Mouse (Mus musculus) forebrain, embryonic 14.5 days (tissue): ENCODE results near the gene Rreb1. TPM values are rescaled to one million over a fixed set of nuclear protein-coding genes. Genes with fewer than 3 reads are reported as not detected.

Experiments used
- ATAC-seq: fragments of 200-750 bp; cut with Nextera tagmentation; 2 replicates; pipeline ENCODE4 v1.8.0; 2017; ENCODE audit warnings: mild to moderate bottlenecking, moderate library complexity
- DNase-seq: peaks from one replicate; pipeline ENCODE4 v3.0.0-alpha.2; 2015; ENCODE audit warnings: low spot score
- H3K27ac ChIP-seq: fragments of 300-500 bp; sonication (generic); 2 replicates; pipeline ENCODE4 v1.5.1; 2014; ENCODE audit warnings: low read depth, mild to moderate bottlenecking, control low read depth, low read length, moderate library complexity
- H3K27me3 ChIP-seq: fragments of 300-500 bp; sonication (generic); replicated peaks from 2 replicates; pipeline ENCODE4 v1.6.1; 2014; ENCODE audit warnings: low read length, control low read depth, mixed read lengths; ENCODE audit not compliant: control insufficient read depth, insufficient read depth
- H3K36me3 ChIP-seq: fragments of 300-500 bp; sonication (generic); 2 replicates; pipeline ENCODE4 v1.6.1; 2014; ENCODE audit warnings: low read length, control low read depth; ENCODE audit not compliant: control insufficient read depth, insufficient read depth
- H3K4me1 ChIP-seq: fragments of 300-500 bp; sonication (generic); 2 replicates; pipeline ENCODE4 v1.6.1; 2014; ENCODE audit warnings: antibody characterized with exemption, low read length, control low read depth; ENCODE audit not compliant: control insufficient read depth, insufficient read depth
- H3K4me2 ChIP-seq: fragments of 300-500 bp; sonication (generic); 2 replicates; pipeline ENCODE4 v1.6.1; 2014; ENCODE audit warnings: mild to moderate bottlenecking, control low read depth, low read length
- H3K4me3 ChIP-seq: fragments of 300-500 bp; sonication (generic); 2 replicates; pipeline ENCODE4 v1.5.1; 2014; ENCODE audit warnings: low read depth, low read length, control low read depth
- H3K9ac ChIP-seq: fragments of 300-500 bp; sonication (generic); 2 replicates; pipeline ENCODE4 v1.6.1; 2014; ENCODE audit warnings: mild to moderate bottlenecking, low read length, control low read depth, moderate library complexity
- H3K9me3 ChIP-seq: fragments of 300-500 bp; sonication (generic); replicated peaks from 2 replicates; pipeline ENCODE4 v1.6.1; 2016; ENCODE audit warnings: low read length, control low read depth, mixed read lengths; ENCODE audit not compliant: control insufficient read depth
- WGBS: fragments of 180-500 bp; shearing (Covaris S2); extraction: QIAGEN DNeasy Blood & Tissue Kit; methylation state at CpG from one replicate; pipeline ENCODE4 v1.1.7; 2014; 5-methylcytosine and 5-hydroxymethylcytosine counted together
- polyA plus RNA-seq: library from polyadenylated mRNA; unstranded; fragments of >200 nt; fragmentation: Nextera tagmentation; extraction: Ambion mirVana; gene quantifications from 2 replicates; pipeline ENCODE4 v1.2.1, GENCODE M21; 2014

Gene Rreb1
- polyA plus RNA-seq, 1 experiment from 2014 or later: 1.5 TPM

DNA sequence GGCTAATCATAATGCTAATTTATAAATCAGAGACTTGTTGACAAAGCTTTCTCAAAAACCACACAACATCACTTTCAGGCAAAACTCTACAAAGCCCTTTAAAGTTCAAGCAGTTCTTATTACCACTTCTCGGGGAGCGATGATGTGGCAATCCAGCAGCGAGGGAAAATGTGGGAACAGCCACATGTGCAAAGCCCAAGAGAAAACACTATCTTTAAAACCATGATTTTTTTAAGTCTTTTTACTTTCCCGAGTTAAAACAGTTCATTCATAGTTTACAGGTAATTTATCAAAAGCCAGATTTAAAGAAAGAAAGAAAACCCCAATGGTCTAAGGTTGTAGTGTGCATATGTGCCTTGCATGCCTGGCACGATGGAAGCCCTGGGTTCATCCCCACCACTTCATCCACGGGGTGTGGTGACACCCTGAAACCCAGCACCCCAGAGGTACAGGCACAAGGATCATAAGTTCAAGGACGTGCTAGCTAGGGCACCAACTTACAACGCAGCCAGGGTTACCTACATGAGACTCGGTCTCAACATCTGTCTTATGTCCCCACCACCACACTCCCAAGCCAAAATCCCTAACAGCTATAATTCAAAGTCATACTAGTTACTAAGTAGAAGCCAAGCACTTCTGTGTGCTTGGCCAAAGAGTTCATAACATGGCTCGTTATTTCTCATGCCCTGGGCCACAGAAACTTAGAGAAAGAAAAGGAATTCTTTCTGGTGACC is 214.6 kb downstream of the Rreb1 start:
- Histone ChIP-seq H3K9ac (peak overlapping the region; percentile 94), H3K4me1 (peaks cover 6% of the 10 kb centered on the region; the same call in 1 of the 2 replicates), H3K27me3 (no peaks in the 10 kb centered on the region), H3K9me3 (no peaks in the 10 kb centered on the region), H3K4me3 (peak overlapping the region; percentile 90), H3K27ac (no peak overlapping the region), H3K4me2 (peak overlapping the region; percentile 75), H3K36me3 (peaks cover 38% of the 10 kb centered on the region)
- DNase-seq (no peak), ATAC-seq (no peak)
- 16% methylated on average over 10 of the region's 10 CpGs for WGBS

DNA sequence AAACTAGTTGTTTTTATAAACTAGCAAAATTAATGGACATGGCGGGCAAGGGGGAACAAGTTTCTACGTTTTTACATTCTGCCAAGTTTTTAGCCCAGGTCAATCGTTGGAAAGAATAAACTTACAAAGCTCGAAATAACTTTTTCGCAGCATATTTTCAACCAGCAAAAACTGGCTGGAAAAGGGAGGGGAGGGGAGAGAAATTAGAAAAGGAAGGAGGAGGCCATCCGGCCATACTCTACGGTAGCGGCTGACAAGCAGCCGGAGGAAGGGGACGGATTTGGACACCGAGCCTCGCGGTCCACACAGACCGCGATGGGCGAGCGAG is 215.1 kb downstream of the Rreb1 start:
- peak overlapping the region; percentile 88 for H3K27ac ChIP-seq
- H3K36me3 ChIP-seq: peaks cover 33% of the 10 kb centered on the region
- no peak for ATAC-seq
- H3K9ac ChIP-seq: peak overlapping the region; percentile 94
- H3K27me3 ChIP-seq: no peaks in the 10 kb centered on the region
- H3K4me3 ChIP-seq: peak overlapping the region; percentile 90
- WGBS: under 1% methylated on average over 17 of the region's 17 CpGs
- H3K9me3 ChIP-seq: no peaks in the 10 kb centered on the region
- H3K4me1 ChIP-seq: peaks cover 6% of the 10 kb centered on the region; the same call in 1 of the 2 replicates
- DNase-seq: no peak
- H3K4me2 ChIP-seq: peak overlapping the region; percentile 75

DNA sequence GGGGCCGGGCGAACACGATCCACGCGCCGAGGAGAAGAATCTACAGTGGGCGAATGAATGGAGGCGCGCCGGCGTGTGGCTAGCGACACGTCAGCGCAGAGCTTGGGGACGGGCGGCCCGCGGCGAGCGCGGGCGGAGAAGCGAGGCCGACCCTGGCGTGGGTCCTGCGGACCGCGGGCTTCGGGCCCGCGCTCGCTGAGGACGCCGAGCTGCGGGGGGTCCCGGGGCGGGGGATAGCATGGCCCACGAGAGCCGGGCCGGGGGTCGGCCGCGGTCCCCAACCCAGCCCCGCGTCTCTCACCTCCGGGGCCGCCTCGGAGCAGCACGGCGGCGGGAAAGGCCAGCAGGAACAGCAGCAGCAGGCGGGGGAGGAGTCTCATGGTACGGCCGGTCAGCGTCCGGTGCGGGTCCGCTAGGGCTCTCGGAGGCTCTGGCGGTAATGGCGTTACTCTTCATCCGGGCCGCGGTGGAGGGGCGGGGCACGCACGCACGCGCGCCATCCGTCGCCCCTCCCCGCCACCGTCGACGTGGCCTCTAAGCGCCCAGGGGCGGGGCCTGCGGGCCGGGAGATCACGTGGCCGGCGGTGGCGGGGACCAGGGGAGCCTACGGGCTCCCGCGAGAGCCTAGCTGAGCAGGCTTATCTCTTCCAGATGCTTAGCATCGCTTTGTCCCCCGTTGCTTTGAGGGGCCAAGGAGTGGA is 215.7 kb downstream of the Rreb1 start, which contains the start of gene Ssr1:
TSS of gene Ssr1 (minus strand) at position 514 of the 701 bp plus-strand sequence.
- Histone ChIP-seq H3K27ac (peak within 1 kb of the TSS; percentile 88), H3K9me3 (no peaks in the 10 kb centered on the region), H3K36me3 (peaks cover 29% of the 10 kb centered on the region), H3K9ac (peak within 1 kb of the TSS; percentile 94), H3K4me3 (peak within 1 kb of the TSS; percentile 90), H3K4me2 (peak within 1 kb of the TSS; percentile 75), H3K27me3 (no peaks in the 10 kb centered on the region), H3K4me1 (peaks cover 6% of the 10 kb centered on the region; the same call in 1 of the 2 replicates)
- DNase-seq (peak; percentile 98), ATAC-seq (peak; percentile 99)
- under 1% methylated on average over 71 of the region's 89 CpGs for WGBS

DNA sequence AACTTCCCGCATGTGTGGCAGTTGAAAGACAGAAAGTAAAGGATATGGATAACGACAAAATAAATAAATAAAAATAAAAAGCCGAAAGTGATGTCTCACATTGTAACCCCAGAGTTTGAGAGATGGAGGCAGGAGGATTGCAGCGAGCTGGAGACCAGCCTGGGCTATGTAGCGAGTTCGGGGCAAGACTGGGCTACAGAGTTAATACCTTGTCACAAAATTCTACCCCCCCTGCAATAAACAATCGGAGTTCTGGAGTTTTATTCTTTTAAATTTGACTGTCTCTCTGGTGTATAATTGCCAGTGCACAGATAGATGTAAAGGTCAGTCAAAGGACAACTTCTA is 216.2 kb downstream of the Rreb1 start:
- Histone ChIP-seq H3K27me3 (no peaks in the 10 kb centered on the region), H3K4me1 (peaks cover 6% of the 10 kb centered on the region; the same call in 1 of the 2 replicates), H3K36me3 (peaks cover 24% of the 10 kb centered on the region), H3K9me3 (no peaks in the 10 kb centered on the region), H3K4me2 (peak overlapping the region; percentile 49), H3K9ac (peak overlapping the region; percentile 94; the same call in 1 of the 2 replicates), H3K4me3 (peak overlapping the region; percentile 90), H3K27ac (0 out of 2 replicates have a peak overlapping the region, but pooled peaks have one; percentile 88)
- ATAC-seq (peak; percentile 59), DNase-seq (no peak)
- WGBS: 22% methylated on average over 7 of the region's 7 CpGs

DNA sequence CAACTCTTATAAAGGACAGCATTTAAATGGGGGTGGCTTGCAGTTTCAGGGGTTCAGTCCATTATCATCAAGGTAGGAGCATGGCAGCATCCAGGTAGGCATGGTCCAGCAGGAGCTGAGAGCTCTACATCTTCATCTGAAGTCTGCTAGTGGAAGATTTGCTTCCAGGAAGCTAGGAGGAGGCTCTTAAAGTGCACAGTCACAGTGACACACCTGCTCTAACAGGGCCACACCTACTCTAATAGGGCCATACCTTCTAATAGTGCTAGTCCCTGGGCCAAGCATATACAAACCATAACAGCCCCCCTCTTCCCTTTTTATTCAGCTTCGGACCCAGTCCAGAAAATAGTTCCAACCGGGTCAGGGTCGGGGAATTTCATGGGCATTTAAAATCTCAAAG is 221.5 kb downstream of the Rreb1 start:
- 0 out of 2 replicates have a peak, but pooled peaks cover 3% of the 10 kb centered on the region for H3K27me3 ChIP-seq
- H3K27ac ChIP-seq: no peak overlapping the region
- no peaks in the 10 kb centered on the region for H3K36me3 ChIP-seq
- 81% methylated on average over 3 of the region's 3 CpGs for WGBS
- no peaks in the 10 kb centered on the region for H3K4me1 ChIP-seq
- H3K4me3 ChIP-seq: no peak overlapping the region
- H3K9ac ChIP-seq: no peak overlapping the region
- no peak overlapping the region for H3K4me2 ChIP-seq
- H3K9me3 ChIP-seq: no peaks in the 10 kb centered on the region
- DNase-seq: no peak
- ATAC-seq: no peak

Other genes starting within 250 kb of the Rreb1 start
- gene Ssr1, start 215.8 kb downstream of the Rreb1 start, polyA plus RNA-seq: 64.9 and 75.8 TPM in 2 replicates